Mouse (Mus musculus) lung, postnatal 0 days (tissue): ENCODE measurements around the gene Dhrs1.

Experiments
- CTCF ChIP-seq: IDR thresholded peaks from 2 replicates; pipeline ENCODE4 v1.5.1; 2016; ENCODE audit warnings: antibody characterized with exemption, mild to moderate bottlenecking
- EP300 ChIP-seq: IDR thresholded peaks from 2 replicates; pipeline ENCODE4 v1.6.1; 2016; ENCODE audit warnings: antibody characterized with exemption, mild to moderate bottlenecking, control low read depth

GRCm38 (mm10) chr14:55787731-55788130, 42.2 kb upstream of the Dhrs1 start:
- TF ChIP-seq CTCF (no peak), EP300 (no peak)
